Mouse (Mus musculus) liver, postnatal 0 days (tissue): Measurements from ENCODE around the gene Tk1.

Experiments used
- CTCF ChIP-seq: sonication (generic); IDR thresholded peaks from 2 replicates; pipeline ENCODE4 v1.5.1; 2016; ENCODE audit warnings: antibody characterized with exemption, low read depth
- EP300 ChIP-seq: IDR thresholded peaks from 2 replicates; pipeline ENCODE4 v1.6.1; 2016; ENCODE audit warnings: antibody characterized with exemption, low read depth, mild to moderate bottlenecking

GRCm38 (mm10) chr11:117834086-117834485 lies 8.2 kb upstream of the Tk1 start:
- TF ChIP-seq EP300 (peak; percentile 46; the same call in 1 of the 2 replicates), CTCF (no peak)
